Mouse (Mus musculus): ENCODE measurements at regions not wholly inside any gene's neighbourhood (a gene's known extent, or its start where the extent isn't known, plus 50 kb on each side); places are given as distances from the start of the nearest gene placed in this dataset.

GRCm38 (mm10) chr13:99824625-99825024 is 76.3 kb downstream of the Cartpt start:
- Histone ChIP-seq H3K36me3 (ENCODE audit: control insufficient read depth, insufficient read depth, low read length) (no peaks in the 10 kb centered on the region), H3K27me3 (replicated peaks; ENCODE audit: control insufficient read depth, insufficient read depth, low read length) (no peaks in the 10 kb centered on the region), H3K27ac (ENCODE audit: low read length) (no peak overlapping the region), H3K9ac (ENCODE audit: low read depth, low read length) (no peak overlapping the region), H3K9me3 (ENCODE audit: control insufficient read depth, low read length) (no peaks in the 10 kb centered on the region), H3K4me1 (ENCODE audit: control insufficient read depth, insufficient read depth, low read length) (no peaks in the 10 kb centered on the region), H3K4me2 (ENCODE audit: low read depth, low read length) (no peak overlapping the region), H3K4me3 (ENCODE audit: low read length) (no peak overlapping the region)
- WGBS, result 82% methylated on average over 8 of the region's 8 CpGs
- ATAC-seq, result no peak

GRCm38 (mm10) chr13:99816666-99817065 is 84.2 kb downstream of the Cartpt start:
- Histone ChIP-seq H3K4me1 (ENCODE audit: control insufficient read depth, insufficient read depth, low read length) (no peaks in the 10 kb centered on the region), H3K27me3 (replicated peaks; ENCODE audit: control insufficient read depth, insufficient read depth, low read length) (no peaks in the 10 kb centered on the region), H3K4me3 (ENCODE audit: low read length) (no peak overlapping the region), H3K9me3 (ENCODE audit: control insufficient read depth, low read length) (no peaks in the 10 kb centered on the region), H3K4me2 (ENCODE audit: low read depth, low read length) (no peak overlapping the region), H3K36me3 (ENCODE audit: control insufficient read depth, insufficient read depth, low read length) (no peaks in the 10 kb centered on the region), H3K27ac (ENCODE audit: low read length) (no peak overlapping the region), H3K9ac (ENCODE audit: low read depth, low read length) (no peak overlapping the region)
- ATAC-seq, result no peak
- 46% methylated on average over 6 of the region's 6 CpGs for WGBS

GRCm38 (mm10) chr13:99815786-99816185 is 85.1 kb downstream of the Cartpt start:
- WGBS, result 67% methylated on average over 6 of the region's 6 CpGs
- H3K9ac ChIP-seq (ENCODE audit: low read depth, low read length), result no peak overlapping the region
- no peaks in the 10 kb centered on the region for H3K4me1 ChIP-seq (ENCODE audit: control insufficient read depth, insufficient read depth, low read length)
- no peak for ATAC-seq
- no peaks in the 10 kb centered on the region for H3K27me3 ChIP-seq (replicated peaks; ENCODE audit: control insufficient read depth, insufficient read depth, low read length)
- no peak overlapping the region for H3K4me3 ChIP-seq (ENCODE audit: low read length)
- H3K4me2 ChIP-seq (ENCODE audit: low read depth, low read length), result no peak overlapping the region
- no peaks in the 10 kb centered on the region for H3K9me3 ChIP-seq (ENCODE audit: control insufficient read depth, low read length)
- no peaks in the 10 kb centered on the region for H3K36me3 ChIP-seq (ENCODE audit: control insufficient read depth, insufficient read depth, low read length)
- no peak overlapping the region for H3K27ac ChIP-seq (ENCODE audit: low read length)

- ATAC-seq, result no peak
- WGBS, result 71% methylated on average over 2 of the region's 2 CpGs
- H3K4me1 ChIP-seq (ENCODE audit: control insufficient read depth, insufficient read depth, low read length), result no peaks in the 10 kb centered on the region
- no peak overlapping the region for H3K27ac ChIP-seq (ENCODE audit: low read length)
- H3K27me3 ChIP-seq (replicated peaks; ENCODE audit: control insufficient read depth, insufficient read depth, low read length), result no peaks in the 10 kb centered on the region
- no peaks in the 10 kb centered on the region for H3K9me3 ChIP-seq (ENCODE audit: control insufficient read depth, low read length)
- no peak overlapping the region for H3K4me2 ChIP-seq (ENCODE audit: low read depth, low read length)
- H3K9ac ChIP-seq (ENCODE audit: low read depth, low read length), result no peak overlapping the region
- H3K36me3 ChIP-seq (ENCODE audit: control insufficient read depth, insufficient read depth, low read length), result no peaks in the 10 kb centered on the region
- no peak overlapping the region for H3K4me3 ChIP-seq (ENCODE audit: low read length)
Measured at GRCm38 (mm10) chr13:99814801-99815200, 86.1 kb downstream of the Cartpt start.

GRCm38 (mm10) chr13:99814033-99814556 is 86.8 kb downstream of the Cartpt start:
- 36% methylated on average over 6 of the region's 6 CpGs for WGBS
- Histone ChIP-seq H3K4me1 (ENCODE audit: control insufficient read depth, insufficient read depth, low read length) (no peaks in the 10 kb centered on the region), H3K9ac (ENCODE audit: low read depth, low read length) (no peak overlapping the region), H3K4me3 (ENCODE audit: low read length) (no peak overlapping the region), H3K36me3 (ENCODE audit: control insufficient read depth, insufficient read depth, low read length) (no peaks in the 10 kb centered on the region), H3K27ac (ENCODE audit: low read length) (no peak overlapping the region), H3K27me3 (replicated peaks; ENCODE audit: control insufficient read depth, insufficient read depth, low read length) (no peaks in the 10 kb centered on the region), H3K9me3 (ENCODE audit: control insufficient read depth, low read length) (no peaks in the 10 kb centered on the region), H3K4me2 (ENCODE audit: low read depth, low read length) (no peak overlapping the region)
- no peak for ATAC-seq

- Histone ChIP-seq H3K27ac (ENCODE audit: low read length) (no peak overlapping the region), H3K9ac (ENCODE audit: low read depth, low read length) (no peak overlapping the region), H3K4me2 (ENCODE audit: low read depth, low read length) (no peak overlapping the region), H3K9me3 (ENCODE audit: control insufficient read depth, low read length) (no peaks in the 10 kb centered on the region), H3K27me3 (replicated peaks; ENCODE audit: control insufficient read depth, insufficient read depth, low read length) (no peaks in the 10 kb centered on the region), H3K36me3 (ENCODE audit: control insufficient read depth, insufficient read depth, low read length) (no peaks in the 10 kb centered on the region), H3K4me1 (ENCODE audit: control insufficient read depth, insufficient read depth, low read length) (no peaks in the 10 kb centered on the region), H3K4me3 (ENCODE audit: low read length) (no peak overlapping the region)
- no peak for ATAC-seq
- 55% methylated on average over 6 of the region's 6 CpGs for WGBS
Measured at GRCm38 (mm10) chr13:99794448-99794847, 106.4 kb downstream of the Cartpt start.

GRCm38 (mm10) chr13:99793786-99794435 is 107.0 kb downstream of the Cartpt start:
- 54% methylated on average over 7 of the region's 7 CpGs for WGBS

GRCm38 (mm10) chr13:99793001-99793400 is 107.9 kb downstream of the Cartpt start:
- H3K4me1 ChIP-seq (ENCODE audit: control insufficient read depth, insufficient read depth, low read length), result no peaks in the 10 kb centered on the region
- no peak overlapping the region for H3K27ac ChIP-seq (ENCODE audit: low read length)
- H3K27me3 ChIP-seq (replicated peaks; ENCODE audit: control insufficient read depth, insufficient read depth, low read length), result no peaks in the 10 kb centered on the region
- ATAC-seq, result no peak
- H3K36me3 ChIP-seq (ENCODE audit: control insufficient read depth, insufficient read depth, low read length), result no peaks in the 10 kb centered on the region
- 61% methylated on average over 6 of the region's 6 CpGs for WGBS
- H3K4me2 ChIP-seq (ENCODE audit: low read depth, low read length), result no peak overlapping the region
- H3K9ac ChIP-seq (ENCODE audit: low read depth, low read length), result no peak overlapping the region
- no peak overlapping the region for H3K4me3 ChIP-seq (ENCODE audit: low read length)
- H3K9me3 ChIP-seq (ENCODE audit: control insufficient read depth, low read length), result no peaks in the 10 kb centered on the region

More at GRCm38 (mm10) chr13:99793786-99794435, 107.0 kb downstream of the Cartpt start:
- no peaks in the 10 kb centered on the region for H3K36me3 ChIP-seq (ENCODE audit: control insufficient read depth, insufficient read depth, low read length)
- H3K4me3 ChIP-seq (ENCODE audit: low read length), result no peak overlapping the region
- no peak overlapping the region for H3K27ac ChIP-seq (ENCODE audit: low read length)
- no peak overlapping the region for H3K4me2 ChIP-seq (ENCODE audit: low read depth, low read length)
- ATAC-seq, result no peak
- no peaks in the 10 kb centered on the region for H3K4me1 ChIP-seq (ENCODE audit: control insufficient read depth, insufficient read depth, low read length)
- H3K27me3 ChIP-seq (replicated peaks; ENCODE audit: control insufficient read depth, insufficient read depth, low read length), result no peaks in the 10 kb centered on the region
- no peak overlapping the region for H3K9ac ChIP-seq (ENCODE audit: low read depth, low read length)
- H3K9me3 ChIP-seq (ENCODE audit: control insufficient read depth, low read length), result no peaks in the 10 kb centered on the region

GRCm38 (mm10) chr13:99790951-99791350 is 109.9 kb downstream of the Cartpt start:
- Histone ChIP-seq H3K27me3 (replicated peaks; ENCODE audit: control insufficient read depth, insufficient read depth, low read length) (no peaks in the 10 kb centered on the region), H3K4me3 (ENCODE audit: low read length) (no peak overlapping the region), H3K36me3 (ENCODE audit: control insufficient read depth, insufficient read depth, low read length) (no peaks in the 10 kb centered on the region), H3K27ac (ENCODE audit: low read length) (no peak overlapping the region), H3K9me3 (ENCODE audit: control insufficient read depth, low read length) (no peaks in the 10 kb centered on the region), H3K4me2 (ENCODE audit: low read depth, low read length) (no peak overlapping the region), H3K4me1 (ENCODE audit: control insufficient read depth, insufficient read depth, low read length) (no peaks in the 10 kb centered on the region), H3K9ac (ENCODE audit: low read depth, low read length) (no peak overlapping the region)
- WGBS, result 81% methylated on average over 5 of the region's 5 CpGs
- ATAC-seq, result no peak

GRCm38 (mm10) chr13:99787760-99788159 is 113.1 kb downstream of the Cartpt start:
- H3K4me3 ChIP-seq (ENCODE audit: low read length), result no peak overlapping the region
- ATAC-seq, result no peak
- no peak overlapping the region for H3K4me2 ChIP-seq (ENCODE audit: low read depth, low read length)
- no peak overlapping the region for H3K27ac ChIP-seq (ENCODE audit: low read length)
- 62% methylated on average over 4 of the region's 4 CpGs for whole genome bisulfite sequencing
- no peaks in the 10 kb centered on the region for H3K4me1 ChIP-seq (ENCODE audit: control insufficient read depth, insufficient read depth, low read length)
- no peaks in the 10 kb centered on the region for H3K36me3 ChIP-seq (ENCODE audit: control insufficient read depth, insufficient read depth, low read length)
- no peaks in the 10 kb centered on the region for H3K9me3 ChIP-seq (ENCODE audit: control insufficient read depth, low read length)
- no peak overlapping the region for H3K9ac ChIP-seq (ENCODE audit: low read depth, low read length)
- H3K27me3 ChIP-seq (replicated peaks; ENCODE audit: control insufficient read depth, insufficient read depth, low read length), result no peaks in the 10 kb centered on the region
